Mouse (Mus musculus): Measurements from ENCODE around the gene BC028528. TPM values are rescaled to one million over a fixed set of nuclear protein-coding genes. Genes with fewer than 3 reads are reported as not detected.

Gene BC028528
- polyA plus RNA-seq, 1 experiment from 2014 or later: 25.2 TPM

DNA sequence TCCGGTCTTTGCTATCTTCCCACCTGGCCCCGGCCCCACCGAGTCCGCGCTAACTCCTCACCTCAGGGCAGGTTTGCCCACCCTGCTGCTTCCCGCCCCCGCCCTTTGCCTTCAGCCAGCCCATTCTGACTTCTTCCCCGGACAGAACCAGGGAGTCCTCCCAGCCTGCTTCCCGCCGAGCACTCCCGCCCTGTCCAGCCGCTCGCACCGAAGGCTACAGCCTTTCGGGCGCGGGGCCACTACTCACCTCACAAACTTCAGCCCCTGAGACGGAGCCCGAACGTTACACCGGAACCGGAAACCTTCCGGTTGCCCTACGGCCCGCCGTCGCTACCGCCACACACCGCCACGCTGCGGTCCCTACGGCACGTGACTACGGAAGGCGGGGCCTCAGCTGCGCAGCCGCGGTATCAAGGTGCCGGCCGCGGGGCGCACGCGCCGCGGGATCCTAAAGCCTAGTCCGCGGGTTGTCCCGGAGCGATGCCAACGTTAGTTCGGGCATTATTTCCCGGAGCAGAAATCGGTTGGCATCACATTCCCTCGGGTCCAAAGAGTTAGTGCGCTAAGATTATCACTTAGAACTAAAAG lies 36.2 kb downstream of the BC028528 start, which contains the start of gene Prpf3:
Gene Prpf3 (minus strand): TSS at position 384 of the 588 bp plus-strand sequence.
- Histone ChIP-seq H3K36me3 (peaks cover 20% of the 10 kb centered on the region), H3K4me3 (replicated peaks) (peak within 1 kb of the TSS; percentile 84), H3K27ac (peak within 1 kb of the TSS; percentile 81), H3K27me3 (replicated peaks) (no peaks in the 10 kb centered on the region), H3K4me2 (peak within 1 kb of the TSS; percentile 64), H3K9ac (peak within 1 kb of the TSS; percentile 74), H3K4me1 (peaks cover 4% of the 10 kb centered on the region; the same call in 1 of the 2 replicates), H3K9me3 (no peaks in the 10 kb centered on the region)
- ATAC-seq (ENCODE audit: insufficient read depth, low FRiP score, low read depth): peak; percentile 97
- under 1% methylated on average over 55 of the region's 56 CpGs for WGBS

DNA sequence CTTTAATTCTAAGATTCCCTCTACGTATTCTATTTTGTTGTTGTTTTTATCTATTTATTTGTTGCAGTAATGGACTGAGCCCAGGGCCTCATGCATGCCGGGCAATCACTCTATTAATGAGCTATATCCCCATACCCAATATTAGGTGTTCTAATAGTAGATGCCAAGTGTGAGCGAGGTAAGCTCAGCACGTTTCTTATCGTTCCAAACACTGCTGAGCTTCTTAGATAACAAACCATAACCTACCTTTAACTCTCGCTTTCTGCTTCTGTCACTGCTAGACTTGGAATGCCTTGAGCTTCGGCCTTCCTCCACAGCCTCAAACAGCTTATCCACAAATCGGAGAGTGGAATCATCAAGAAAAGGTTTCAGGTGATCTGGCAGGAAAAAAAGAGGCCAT lies 40.5 kb downstream of the BC028528 start:
- no peak overlapping the region for H3K9ac ChIP-seq
- ATAC-seq (ENCODE audit: insufficient read depth, low FRiP score, low read depth): no peak
- H3K27me3 ChIP-seq (replicated peaks): no peaks in the 10 kb centered on the region
- peaks cover 4% of the 10 kb centered on the region; the same call in 1 of the 2 replicates for H3K4me1 ChIP-seq
- 89% methylated on average over 8 of the region's 8 CpGs for WGBS
- H3K9me3 ChIP-seq: no peaks in the 10 kb centered on the region
- peaks cover 50% of the 10 kb centered on the region for H3K36me3 ChIP-seq
- H3K4me3 ChIP-seq (replicated peaks): no peak overlapping the region
- H3K27ac ChIP-seq: no peak overlapping the region
- H3K4me2 ChIP-seq: no peak overlapping the region

DNA sequence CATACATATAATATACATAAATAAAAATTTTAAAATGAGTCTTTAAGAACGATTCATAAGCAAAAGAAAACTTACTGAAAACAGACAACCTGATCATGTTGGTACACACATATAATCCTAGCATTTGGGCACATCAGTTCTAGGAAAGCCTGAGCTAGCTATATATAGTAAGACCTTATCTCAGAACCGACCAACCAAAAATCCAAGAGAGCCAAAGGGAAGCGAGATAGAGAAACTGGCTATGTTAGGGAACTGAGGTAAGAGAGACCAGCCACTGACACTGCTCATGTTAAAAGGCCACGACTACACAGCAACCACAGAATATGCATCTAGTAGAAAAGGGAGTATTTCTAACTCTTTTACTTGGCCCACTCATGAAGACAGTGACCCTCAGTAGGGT lies 41.2 kb downstream of the BC028528 start:
- 73% methylated on average over 4 of the region's 4 CpGs for WGBS
- Histone ChIP-seq H3K4me1 (peaks cover 4% of the 10 kb centered on the region; the same call in 1 of the 2 replicates), H3K27ac (no peak overlapping the region), H3K36me3 (peaks cover 55% of the 10 kb centered on the region), H3K9me3 (no peaks in the 10 kb centered on the region), H3K27me3 (replicated peaks) (no peaks in the 10 kb centered on the region), H3K9ac (no peak overlapping the region), H3K4me2 (no peak overlapping the region), H3K4me3 (replicated peaks) (no peak overlapping the region)
- no peak for ATAC-seq (ENCODE audit: insufficient read depth, low FRiP score, low read depth)

DNA sequence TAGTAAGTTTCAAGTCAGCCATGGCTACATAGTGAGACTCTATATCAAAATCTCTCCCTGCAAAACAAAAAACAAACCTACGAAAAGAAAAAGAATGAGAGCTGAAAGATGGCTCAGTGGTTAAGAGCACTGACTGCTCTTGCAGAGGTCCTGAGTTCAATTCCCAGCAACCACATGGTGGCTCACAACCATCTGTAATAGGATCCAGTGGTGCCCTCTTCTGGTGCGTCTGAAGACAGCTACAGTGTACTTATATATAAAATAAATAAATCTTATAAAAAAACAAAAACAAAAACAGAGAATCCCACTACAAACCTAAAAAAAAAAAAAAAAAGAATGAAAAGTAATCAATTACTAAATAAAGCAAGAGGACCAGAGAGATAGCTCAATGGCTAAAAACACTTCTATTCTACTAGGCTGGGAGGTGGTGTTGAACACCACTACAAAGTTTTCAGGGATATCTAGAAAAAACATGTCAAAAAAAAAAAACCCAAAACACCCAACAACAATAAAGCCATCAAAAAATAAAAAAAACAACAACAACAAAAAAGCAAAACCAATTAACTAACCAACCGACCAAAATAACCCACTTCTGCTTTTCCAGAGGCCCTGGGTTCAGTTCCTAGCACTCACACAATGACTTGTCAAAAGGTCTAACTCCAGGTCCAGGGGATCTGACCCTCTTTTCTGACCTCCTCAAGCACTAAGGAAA lies 49.1 kb downstream of the BC028528 start:
- Histone ChIP-seq H3K27ac (no peak overlapping the region), H3K27me3 (replicated peaks) (no peaks in the 10 kb centered on the region), H3K9me3 (no peaks in the 10 kb centered on the region), H3K9ac (no peak overlapping the region), H3K4me2 (no peak overlapping the region), H3K36me3 (peaks cover 45% of the 10 kb centered on the region), H3K4me3 (replicated peaks) (no peak overlapping the region), H3K4me1 (no peaks in the 10 kb centered on the region)
- WGBS: 93% methylated on average over 3 of the region's 3 CpGs
- no peak for ATAC-seq (ENCODE audit: insufficient read depth, low FRiP score, low read depth)

DNA sequence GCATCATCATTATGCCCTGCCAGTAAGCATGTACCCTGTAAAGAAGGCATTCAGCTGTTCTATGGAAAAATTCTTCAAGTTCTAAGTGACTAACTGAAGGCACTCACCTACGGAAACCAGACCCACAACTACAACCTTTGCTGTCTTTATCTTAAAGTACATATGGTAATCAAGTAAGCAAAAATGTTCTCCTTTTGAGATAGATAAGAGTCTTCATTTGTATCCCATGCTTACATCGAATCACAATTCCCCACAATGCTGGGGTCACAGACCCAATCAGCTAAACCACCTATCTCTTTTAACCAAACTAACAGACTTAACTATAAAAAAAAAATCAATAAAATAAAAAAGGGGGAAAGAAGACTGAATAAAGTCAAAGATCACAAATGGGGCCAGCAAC lies 52.6 kb downstream of the BC028528 start:
- no peaks in the 10 kb centered on the region for H3K4me1 ChIP-seq
- no peaks in the 10 kb centered on the region for H3K9me3 ChIP-seq
- no peak for ATAC-seq (ENCODE audit: insufficient read depth, low FRiP score, low read depth)
- peaks cover 36% of the 10 kb centered on the region for H3K36me3 ChIP-seq
- no peak overlapping the region for H3K4me3 ChIP-seq (replicated peaks)
- no peak overlapping the region for H3K4me2 ChIP-seq
- no peak overlapping the region for H3K27ac ChIP-seq
- H3K27me3 ChIP-seq (replicated peaks): no peaks in the 10 kb centered on the region
- WGBS: 82% methylated on average over 2 of the region's 2 CpGs
- no peak overlapping the region for H3K9ac ChIP-seq

Other genes starting within 250 kb of the BC028528 start
- 54.1 and 57.7 TPM in 2 replicates for gene Mcl1, start 233.2 kb downstream of the BC028528 start, polyA plus RNA-seq (2015; fragmentation: Nextera tagmentation; extraction: Ambion mirVana)
- 3.8 and 7.3 TPM in 2 replicates for gene Adamtsl4, start 204.1 kb downstream of the BC028528 start, polyA plus RNA-seq (2015; fragmentation: Nextera tagmentation; extraction: Ambion mirVana)
- 18.5 and 42.6 TPM in 2 replicates for gene Ecm1, start 152.4 kb downstream of the BC028528 start, polyA plus RNA-seq (2015; fragmentation: Nextera tagmentation; extraction: Ambion mirVana)
- gene Tars2, start 131.8 kb downstream of the BC028528 start, polyA plus RNA-seq (2015; fragmentation: Nextera tagmentation; extraction: Ambion mirVana): 46.4 and 50.2 TPM in 2 replicates
- gene Rprd2, start 73.1 kb downstream of the BC028528 start, polyA plus RNA-seq (2015; fragmentation: Nextera tagmentation; extraction: Ambion mirVana): 20.5 TPM in 2 replicates
- gene Prpf3, start 36.1 kb downstream of the BC028528 start, polyA plus RNA-seq (2015; fragmentation: Nextera tagmentation; extraction: Ambion mirVana): 44.0 and 44.7 TPM in 2 replicates
- gene Mrps21, start 20.5 kb downstream of the BC028528 start, polyA plus RNA-seq (2015; fragmentation: Nextera tagmentation; extraction: Ambion mirVana): 312 and 324 TPM in 2 replicates
- 5.3 and 5.6 TPM in 2 replicates for gene Ciart, start 9.8 kb downstream of the BC028528 start, polyA plus RNA-seq (2015; fragmentation: Nextera tagmentation; extraction: Ambion mirVana)
- 31.9 and 36.8 TPM in 2 replicates for gene Aph1a, start 2.0 kb upstream of the BC028528 start, polyA plus RNA-seq (2015; fragmentation: Nextera tagmentation; extraction: Ambion mirVana)
- gene Car14, start 12.7 kb upstream of the BC028528 start, polyA plus RNA-seq (2015; fragmentation: Nextera tagmentation; extraction: Ambion mirVana): 2.8 and 3.0 TPM in 2 replicates
- 159 and 180 TPM in 2 replicates for gene Anp32e, start 37.2 kb upstream of the BC028528 start, polyA plus RNA-seq (2015; fragmentation: Nextera tagmentation; extraction: Ambion mirVana)
- 30.9 and 33.2 TPM in 2 replicates for gene Plekho1, start 104.0 kb upstream of the BC028528 start, polyA plus RNA-seq (2015; fragmentation: Nextera tagmentation; extraction: Ambion mirVana)
- 33.9 and 35.1 TPM in 2 replicates for gene Vps45, start 166.5 kb upstream of the BC028528 start, polyA plus RNA-seq (2015; fragmentation: Nextera tagmentation; extraction: Ambion mirVana)
- gene Otud7b, start 212.5 kb upstream of the BC028528 start, polyA plus RNA-seq (2015; fragmentation: Nextera tagmentation; extraction: Ambion mirVana): 20.0 and 22.3 TPM in 2 replicates